Mouse (Mus musculus) heart, adult 2 months (tissue): ENCODE data around the gene Ace2.

ENCODE experiments used
- CTCF ChIP-seq: fragments of 200-600 bp; IDR thresholded peaks from 2 replicates; pipeline ENCODE4 v1.8.1; 2022; ENCODE audit warnings: antibody characterized with exemption, mild to moderate bottlenecking, moderate library complexity
- EP300 ChIP-seq: fragments of 200-500 bp; IDR thresholded peaks from 2 replicates; pipeline ENCODE4 v1.6.1; 2011; ENCODE audit warnings: low read depth, low read length, control low read depth; ENCODE audit not compliant: insufficient read depth
- POLR2A ChIP-seq: fragments of 200-500 bp; IDR thresholded peaks from 2 replicates; pipeline ENCODE4 v1.6.1; 2011; ENCODE audit warnings: mild to moderate bottlenecking, low read depth, low read length, control low read depth; ENCODE audit not compliant: insufficient read depth

DNA sequence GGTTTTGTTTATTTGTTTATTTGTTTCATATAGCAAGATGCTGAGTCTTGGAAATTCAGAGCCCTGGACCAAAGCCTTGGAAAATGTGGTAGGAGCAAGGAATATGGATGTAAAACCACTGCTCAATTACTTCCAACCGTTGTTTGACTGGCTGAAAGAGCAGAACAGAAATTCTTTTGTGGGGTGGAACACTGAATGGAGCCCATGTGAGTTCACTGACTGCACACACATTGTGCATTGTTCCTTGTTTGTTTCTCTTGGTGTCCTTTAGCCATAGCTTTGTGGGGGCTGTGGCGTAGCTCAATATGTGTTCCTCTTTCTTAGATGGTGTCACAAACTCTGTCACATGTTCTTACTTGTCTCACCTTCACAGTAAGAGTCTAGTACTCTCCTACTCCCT, 36.6 kb downstream of the Ace2 start:
- no peak for TF ChIP-seq POLR2A
- no peak for TF ChIP-seq CTCF
- no peak for TF ChIP-seq EP300
